Mouse (Mus musculus): ENCODE measurements around the gene Mrtfa.

- TF ChIP-seq CTCF (IDR thresholded peaks at IDR 0.05; ENCODE audit: low read depth, low read length) (no peak), POLR2AphosphoS5 (IDR thresholded peaks at IDR 0.05; ENCODE audit: insufficient replicate concordance, low read depth, low read length) (no peak), GATA1 (IDR thresholded peaks at IDR 0.05; ENCODE audit: borderline replicate concordance, low read length) (no peak)
Measured at GRCm38 (mm10) chr15:80974311-80974710, 216.2 kb downstream of the Mrtfa start.

All from G1E (cell line).